Mouse (Mus musculus) hindbrain, embryonic 16.5 days (tissue): Measurements from ENCODE around the gene Me3. TPM values are rescaled to one million over a fixed set of nuclear protein-coding genes. Genes with fewer than 3 reads are reported as not detected.
"Not testable (repeated sequence)": the region's sequence is repeated elsewhere in the genome, so short reads cannot be mapped to it uniquely, and the experiment has no call there.

Experiments used
- ATAC-seq: fragments of 200-750 bp; cut with Nextera tagmentation; 2 replicates; pipeline ENCODE4 v1.8.0; 2017; ENCODE audit warnings: moderate TSS enrichment, moderate library complexity
- H3K27ac ChIP-seq: fragments of 300-500 bp; sonication (generic); 2 replicates; pipeline ENCODE4 v1.5.1; 2014; ENCODE audit warnings: low read depth, mild to moderate bottlenecking, control low read depth, low read length, moderate library complexity
- H3K27me3 ChIP-seq: fragments of 300-500 bp; sonication (generic); replicated peaks from 2 replicates; pipeline ENCODE4 v1.6.1; 2014; ENCODE audit warnings: low read length; ENCODE audit not compliant: control insufficient read depth, insufficient read depth
- H3K36me3 ChIP-seq: fragments of 300-500 bp; sonication (generic); 2 replicates; pipeline ENCODE4 v1.6.1; 2014; ENCODE audit warnings: mild to moderate bottlenecking, low read length, moderate library complexity, mixed read lengths; ENCODE audit not compliant: control insufficient read depth, insufficient read depth
- H3K4me1 ChIP-seq: fragments of 300-500 bp; sonication (generic); 2 replicates; pipeline ENCODE4 v1.6.1; 2014; ENCODE audit warnings: low read depth, low read length; ENCODE audit not compliant: control insufficient read depth, insufficient read depth
- H3K4me2 ChIP-seq: fragments of 300-500 bp; sonication (generic); 2 replicates; pipeline ENCODE4 v1.6.1; 2014; ENCODE audit warnings: mild to moderate bottlenecking, low read length, control low read depth, moderate library complexity
- H3K4me3 ChIP-seq: fragments of 300-500 bp; sonication (generic); 2 replicates; pipeline ENCODE4 v1.5.1; 2014; ENCODE audit warnings: mild to moderate bottlenecking, low read length, control low read depth, moderate library complexity
- H3K9ac ChIP-seq: fragments of 300-500 bp; sonication (generic); 2 replicates; pipeline ENCODE4 v1.6.1; 2014; ENCODE audit warnings: low read depth, mild to moderate bottlenecking, control low read depth, low read length, moderate library complexity
- H3K9me3 ChIP-seq: fragments of 300-500 bp; sonication (generic); 2 replicates; pipeline ENCODE4 v1.6.1; 2014; ENCODE audit warnings: mild to moderate bottlenecking, low read length, moderate library complexity; ENCODE audit not compliant: control insufficient read depth
- WGBS: fragments of 180-500 bp; shearing (Covaris S2); extraction: QIAGEN DNeasy Blood & Tissue Kit; methylation state at CpG from one replicate; pipeline ENCODE4 v1.1.7; 2014; 5-methylcytosine and 5-hydroxymethylcytosine counted together
- polyA plus RNA-seq: library from polyadenylated mRNA; unstranded; fragments of >200 nt; fragmentation: Nextera tagmentation; extraction: Ambion mirVana; gene quantifications from 2 replicates; pipeline ENCODE4 v1.2.1, GENCODE M21; 2015

The Me3 gene
- polyA plus RNA-seq, 1 experiment from 2014 or later, result 23.1 TPM

- not testable (repeated sequence) for H3K36me3 ChIP-seq, H3K27ac ChIP-seq, ATAC-seq, H3K9ac ChIP-seq, H3K27me3 ChIP-seq, H3K4me3 ChIP-seq, H3K9me3 ChIP-seq, H3K4me1 ChIP-seq, H3K4me2 ChIP-seq
- WGBS, result 100% methylated on average over 2 of the region's 2 CpGs
Measured at GRCm38 (mm10) chr7:89731115-89731514, 98.9 kb downstream of the Me3 start.

DNA sequence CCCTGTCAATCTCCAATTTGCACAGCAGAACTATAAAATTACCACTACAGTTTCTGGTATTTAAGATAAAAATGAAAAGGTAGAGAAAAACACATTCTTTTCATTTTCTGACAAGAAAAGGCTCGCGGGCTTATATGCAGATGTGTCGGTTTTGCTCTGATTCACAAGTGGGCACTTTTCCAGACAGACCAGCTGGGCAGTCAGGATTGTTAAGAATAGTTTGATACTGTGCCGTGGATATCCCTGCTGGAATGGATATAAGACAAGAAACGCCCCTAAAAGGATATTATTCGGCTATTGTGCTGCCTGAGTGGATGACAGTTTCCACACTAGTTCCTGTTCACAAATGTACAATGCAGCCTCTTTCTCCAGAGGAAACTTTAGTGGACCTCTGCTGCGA, 116.2 kb downstream of the Me3 start:
- no peaks in the 10 kb centered on the region; the same call in 1 of the 2 replicates for H3K4me1 ChIP-seq
- H3K9ac ChIP-seq, result no peak overlapping the region
- 37% methylated on average over 7 of the region's 7 CpGs for WGBS
- no peaks in the 10 kb centered on the region for H3K9me3 ChIP-seq
- H3K4me3 ChIP-seq, result no peak overlapping the region
- ATAC-seq, result peak; percentile 63
- H3K36me3 ChIP-seq, result no peaks in the 10 kb centered on the region
- H3K4me2 ChIP-seq, result no peak overlapping the region
- no peak overlapping the region for H3K27ac ChIP-seq
- no peaks in the 10 kb centered on the region for H3K27me3 ChIP-seq

DNA sequence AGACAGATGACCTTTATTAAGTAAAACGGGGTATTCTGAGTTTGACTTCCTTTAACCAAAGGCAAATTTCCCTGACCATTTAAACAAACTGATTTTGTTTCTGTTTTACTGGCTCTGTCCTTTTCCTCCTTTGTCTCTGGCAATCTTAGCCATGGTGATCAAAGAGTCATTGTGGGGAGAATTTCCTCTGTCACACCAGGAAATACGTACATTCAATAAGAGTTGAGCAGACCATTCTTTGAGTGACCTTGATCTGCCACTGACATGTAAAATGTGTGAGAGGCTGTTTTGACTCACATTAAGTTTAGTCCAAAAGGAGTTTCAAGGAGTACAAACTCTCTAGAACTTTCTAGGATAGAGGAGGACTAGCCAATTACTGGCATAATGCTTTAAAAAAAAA, 117.0 kb downstream of the Me3 start:
- ATAC-seq, result no peak

DNA sequence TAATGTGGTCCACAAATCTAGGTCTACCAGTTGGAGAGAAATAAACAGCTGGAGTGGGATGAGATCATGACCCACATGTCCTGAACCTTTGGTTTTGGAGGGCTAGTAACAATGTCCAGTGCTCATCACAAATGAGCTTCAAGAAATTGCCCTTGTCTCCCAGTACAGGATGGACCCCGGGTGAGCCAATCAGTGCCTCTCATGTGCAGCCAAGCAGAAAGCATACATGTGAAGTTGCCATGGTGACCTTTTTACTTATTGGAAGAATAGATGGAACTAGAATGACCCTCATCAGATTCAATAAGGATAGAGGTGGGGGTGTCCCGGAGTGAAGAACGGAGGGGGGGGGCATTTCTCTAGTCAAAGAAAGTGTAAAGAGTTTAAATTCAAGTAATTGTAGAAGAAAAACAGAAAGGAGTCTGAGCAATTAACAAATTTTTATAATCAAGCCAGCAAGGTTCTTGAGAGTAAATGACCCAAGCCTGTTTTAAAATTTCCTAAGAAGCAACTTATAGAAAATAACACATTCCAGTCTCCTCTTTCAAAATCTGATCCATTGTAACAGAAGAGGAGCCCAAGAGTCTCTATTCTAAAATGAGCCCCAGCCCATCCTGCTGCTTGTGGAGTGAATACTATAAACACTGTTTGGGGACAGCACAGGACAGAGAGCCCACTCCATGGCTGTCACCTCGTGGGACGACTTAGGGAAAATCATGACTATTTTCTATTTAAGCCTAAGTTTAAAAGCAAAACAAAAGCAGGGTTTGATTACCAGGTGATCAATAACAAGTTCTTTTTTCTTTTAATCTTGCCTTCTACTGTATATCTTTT, 134.7 kb downstream of the Me3 start:
- WGBS, result 15% methylated on average over 5 of the region's 5 CpGs
- no peak overlapping the region for H3K9ac ChIP-seq

More for the DNA sequence above, 117.0 kb downstream of the Me3 start:
- Histone ChIP-seq H3K9me3 (no peaks in the 10 kb centered on the region), H3K4me2 (no peak overlapping the region), H3K27ac (no peak overlapping the region), H3K36me3 (no peaks in the 10 kb centered on the region), H3K27me3 (no peaks in the 10 kb centered on the region), H3K4me1 (no peaks in the 10 kb centered on the region; the same call in 1 of the 2 replicates), H3K9ac (no peak overlapping the region), H3K4me3 (no peak overlapping the region)
- WGBS, result 33% methylated on average over 2 of the region's 2 CpGs

DNA sequence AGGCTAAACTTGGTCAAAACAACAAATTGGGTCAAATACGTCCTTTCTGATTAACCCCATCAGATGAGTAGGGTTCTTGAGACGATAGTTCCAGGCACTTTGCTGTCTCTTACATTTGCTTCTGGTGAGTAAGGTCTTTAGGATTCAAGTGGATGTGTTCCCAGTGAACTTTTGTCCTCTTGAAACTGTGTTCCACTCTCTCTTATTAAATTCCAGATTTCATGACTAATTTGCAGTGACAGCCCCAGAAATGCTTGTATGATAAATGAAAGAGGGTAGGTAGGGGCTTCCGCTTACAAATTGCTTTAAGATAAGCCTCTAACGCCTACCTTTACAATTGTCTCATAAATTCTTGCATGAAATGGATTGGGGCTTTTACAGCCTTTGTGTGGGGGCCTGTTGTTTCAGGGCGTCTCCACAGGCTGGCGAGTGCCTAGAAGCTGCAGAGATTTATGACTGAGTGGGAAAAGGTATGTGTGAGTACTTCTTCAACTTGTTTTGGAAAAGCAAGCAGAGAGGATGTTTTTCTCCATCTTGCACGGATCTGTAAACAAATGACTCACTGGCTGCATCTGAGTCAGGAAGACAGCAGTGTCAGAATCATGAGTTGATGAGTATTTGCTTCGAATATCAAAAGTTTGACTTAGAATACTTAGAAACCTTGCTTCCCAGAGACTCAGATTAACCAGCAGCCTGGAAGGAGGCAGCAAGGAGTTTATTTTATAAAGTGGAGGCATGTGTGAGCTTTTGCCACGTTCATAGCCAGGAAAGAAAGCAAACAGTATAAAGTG, 137.1 kb downstream of the Me3 start:
- Histone ChIP-seq H3K4me2 (no peak overlapping the region), H3K27ac (no peak overlapping the region)
- ATAC-seq, result no peak

More for the DNA sequence above, 134.7 kb downstream of the Me3 start:
- Histone ChIP-seq H3K4me3 (no peak overlapping the region), H3K27ac (no peak overlapping the region), H3K4me2 (no peak overlapping the region), H3K36me3 (no peaks in the 10 kb centered on the region), H3K27me3 (no peaks in the 10 kb centered on the region), H3K4me1 (no peaks in the 10 kb centered on the region; the same call in 1 of the 2 replicates), H3K9me3 (no peaks in the 10 kb centered on the region; the same call in 1 of the 2 replicates)
- ATAC-seq, result peak; percentile 69; the same call in 1 of the 2 replicates

DNA sequence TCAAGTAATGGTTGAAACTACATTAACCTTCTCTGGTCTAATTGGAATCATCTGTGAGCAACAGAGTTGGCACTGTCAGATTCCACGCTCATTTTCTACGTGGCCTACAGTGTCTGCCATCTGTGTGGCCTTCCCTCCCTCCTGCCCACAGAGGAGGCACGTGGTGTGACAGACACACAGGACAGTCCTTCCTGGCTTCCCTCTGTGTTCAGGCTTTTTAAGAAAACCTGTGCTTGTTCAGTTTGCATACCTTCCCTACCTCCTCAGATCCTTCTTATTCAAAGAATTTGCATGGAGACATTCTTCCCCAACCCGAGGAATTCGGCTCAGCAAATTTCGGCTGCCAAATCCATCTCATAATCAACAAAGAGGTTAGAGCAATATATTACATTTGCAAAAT, 137.8 kb downstream of the Me3 start:
- H3K27ac ChIP-seq, result peak overlapping the region; percentile 1; the same call in 1 of the 2 replicates
- 48% methylated on average over 6 of the region's 6 CpGs for WGBS
- H3K4me1 ChIP-seq, result no peaks in the 10 kb centered on the region; the same call in 1 of the 2 replicates
- ATAC-seq, result peak; percentile 78
- H3K36me3 ChIP-seq, result no peaks in the 10 kb centered on the region
- no peak overlapping the region for H3K9ac ChIP-seq
- H3K9me3 ChIP-seq, result no peaks in the 10 kb centered on the region
- no peak overlapping the region for H3K4me2 ChIP-seq
- H3K4me3 ChIP-seq, result no peak overlapping the region
- H3K27me3 ChIP-seq, result no peaks in the 10 kb centered on the region

More for the DNA sequence above, 137.1 kb downstream of the Me3 start:
- Histone ChIP-seq H3K4me3 (no peak overlapping the region), H3K9me3 (no peaks in the 10 kb centered on the region), H3K9ac (no peak overlapping the region), H3K27me3 (no peaks in the 10 kb centered on the region), H3K4me1 (no peaks in the 10 kb centered on the region; the same call in 1 of the 2 replicates), H3K36me3 (no peaks in the 10 kb centered on the region)
- 41% methylated on average over 9 of the region's 9 CpGs for WGBS

- H3K27me3 ChIP-seq, result no peaks in the 10 kb centered on the region
- H3K9ac ChIP-seq, result no peak overlapping the region
- no peak for ATAC-seq
- H3K4me3 ChIP-seq, result no peak overlapping the region
- WGBS, result 79% methylated on average over 5 of the region's 5 CpGs
- 0 out of 2 replicates have a peak, but pooled peaks cover 3% of the 10 kb centered on the region for H3K9me3 ChIP-seq
- H3K36me3 ChIP-seq, result no peaks in the 10 kb centered on the region
- H3K4me1 ChIP-seq, result no peaks in the 10 kb centered on the region
- no peak overlapping the region for H3K4me2 ChIP-seq
- H3K27ac ChIP-seq, result no peak overlapping the region
Measured at GRCm38 (mm10) chr7:89772906-89773305, 140.7 kb downstream of the Me3 start.

- H3K4me1 ChIP-seq, result no peaks in the 10 kb centered on the region
- no peak overlapping the region for H3K4me3 ChIP-seq
- H3K27ac ChIP-seq, result no peak overlapping the region
- H3K4me2 ChIP-seq, result no peak overlapping the region
- H3K36me3 ChIP-seq, result no peaks in the 10 kb centered on the region
- no peaks in the 10 kb centered on the region for H3K27me3 ChIP-seq
- H3K9ac ChIP-seq, result no peak overlapping the region
- 0 out of 2 replicates have a peak, but pooled peaks cover 3% of the 10 kb centered on the region for H3K9me3 ChIP-seq
- 63% methylated on average over 3 of the region's 3 CpGs for WGBS
- ATAC-seq, result 0 out of 2 replicates have a peak, but pooled peaks have one; percentile 11
Measured at GRCm38 (mm10) chr7:89773352-89773921, 141.2 kb downstream of the Me3 start.
